ENCODE assay signal across 17 mouse cellular contexts in the genomic region with DNA sequence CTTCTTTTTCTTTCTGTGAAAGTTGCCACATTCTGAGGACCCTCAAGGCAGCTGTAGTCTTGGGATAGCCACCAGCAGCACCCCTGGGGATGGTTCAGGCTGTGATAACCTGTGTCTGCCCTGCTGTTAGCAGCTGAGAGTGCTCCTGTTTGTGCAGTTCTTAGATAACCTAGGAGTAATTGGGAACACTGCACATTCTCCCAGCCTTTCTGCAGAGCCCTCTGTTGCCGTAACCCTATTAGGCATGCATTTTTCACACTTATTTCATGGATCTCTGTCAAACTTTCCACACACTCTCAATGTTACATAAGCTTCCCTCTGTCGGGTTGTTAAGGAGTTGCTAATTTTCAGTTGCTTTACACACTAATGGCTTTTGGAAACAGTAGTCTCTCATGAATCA. TPM values are rescaled to one million over a fixed set of nuclear protein-coding genes. Genes with fewer than 3 reads are reported as not detected.
DNase-seq lines count a peak whose midpoint lies in the region; ATAC-seq and TF ChIP-seq lines count a peak whose summit lies in the region.
"Had no signal": no experiment of that assay in that cellular context is flagged by ENCODE, and none has a peak within 500 bp of the region (broad histone marks: within the 10 kb centered on the region; RNA-seq: fewer than 3 reads in every experiment).

No protein-coding gene starts in this region.

- H3K27ac ChIP-seq in midbrain, embryonic 12.5 days (replicated peaks): no peak overlapping the region
- no peak overlapping the region for H3K27ac ChIP-seq in liver, embryonic 11.5 days (ENCODE audit: low read depth, low read length)
- H3K27ac ChIP-seq: hindbrain, embryonic 10.5 days; lung, embryonic 15.5 days; neural tube, embryonic 13.5 days had no signal

- DNase-seq in heart, adult 11 months: peak; percentile 91
- no peak for DNase-seq in heart, postnatal 25 days (ENCODE audit: low spot score)
- peak; percentile 23 to 82 for DNase-seq in layer of hippocampus, adult 18-20 months (ENCODE audit: low spot score in 2 of 2)
- DNase-seq in layer of hippocampus, postnatal 25 days (ENCODE audit: extremely low spot score in 1 of 2, low spot score in 1 of 2): no peak
- DNase-seq in brain, embryonic 14.5 days (ENCODE audit: low read depth): peak; percentile 75
- DNase-seq in liver, embryonic 11.5 days (ENCODE audit: low spot score): no peak
- DNase-seq in testis, postnatal 14 days (ENCODE audit: low spot score): no peak
- DNase-seq: gastrocnemius, postnatal 25 days; kidney, adult 11 months; right cerebral cortex, adult 18-20 months had no signal

- no peak overlapping the region for H3K9ac ChIP-seq in midbrain, embryonic 12.5 days (replicated peaks)
- no peak overlapping the region for H3K9ac ChIP-seq in liver, embryonic 11.5 days (ENCODE audit: low read depth, low read length)
- H3K9ac ChIP-seq: lung, embryonic 15.5 days; neural tube, embryonic 13.5 days had no signal

- H3K9me3 ChIP-seq in midbrain, embryonic 12.5 days: no peaks in the 10 kb centered on the region
- H3K9me3 ChIP-seq in liver, embryonic 11.5 days (ENCODE audit: control insufficient read depth, low read length): no peaks in the 10 kb centered on the region
- H3K9me3 ChIP-seq: hindbrain, embryonic 10.5 days; lung, embryonic 15.5 days; megakaryocyte, embryonic 14.5 days; neural tube, embryonic 13.5 days had no signal

- no peak for TF ChIP-seq CTCF in brain, embryonic 14.5 days (IDR thresholded peaks at IDR 0.05; ENCODE audit: borderline replicate concordance, extremely low read depth, insufficient read depth, insufficient read length)

- H3K4me2 ChIP-seq in midbrain, embryonic 12.5 days (replicated peaks): no peak overlapping the region
- no peak overlapping the region for H3K4me2 ChIP-seq in liver, embryonic 11.5 days
- H3K4me2 ChIP-seq: lung, embryonic 15.5 days; neural tube, embryonic 13.5 days had no signal

- 41% methylated on average over 2 of the region's 2 CpGs for WGBS in midbrain, embryonic 12.5 days
- 65% methylated on average over 2 of the region's 2 CpGs for WGBS in liver, embryonic 11.5 days

- no peak overlapping the region for H3K4me3 ChIP-seq in midbrain, embryonic 12.5 days
- no peak overlapping the region for H3K4me3 ChIP-seq in liver, embryonic 11.5 days (ENCODE audit: low read depth, low read length)
- H3K4me3 ChIP-seq: hindbrain, embryonic 10.5 days; lung, embryonic 15.5 days; megakaryocyte, embryonic 14.5 days; neural tube, embryonic 13.5 days had no signal

- peak; percentile 63; the same call in 1 of the 2 replicates for ATAC-seq in midbrain, embryonic 12.5 days (ENCODE audit: low FRiP score, low read depth)
- no peak for ATAC-seq in liver, embryonic 11.5 days (replicated peaks; ENCODE audit: low FRiP score)
- ATAC-seq: CD4-positive, CD25-positive, alpha-beta regulatory T cell, adult 4 months had no signal

- H3K4me1 ChIP-seq in midbrain, embryonic 12.5 days: peaks cover 10% of the 10 kb centered on the region
- H3K4me1 ChIP-seq in liver, embryonic 11.5 days (replicated peaks; ENCODE audit: control insufficient read depth, insufficient read depth, low read length): no peaks in the 10 kb centered on the region
- H3K4me1 ChIP-seq: megakaryocyte, embryonic 14.5 days had no signal

- no peaks in the 10 kb centered on the region for H3K36me3 ChIP-seq in midbrain, embryonic 12.5 days
- H3K36me3 ChIP-seq in liver, embryonic 11.5 days (ENCODE audit: control insufficient read depth, insufficient read depth, low read length): no peaks in the 10 kb centered on the region
- H3K36me3 ChIP-seq: hindbrain, embryonic 10.5 days; lung, embryonic 15.5 days; neural tube, embryonic 13.5 days had no signal

- no peaks in the 10 kb centered on the region for H3K27me3 ChIP-seq in midbrain, embryonic 12.5 days
- no peaks in the 10 kb centered on the region for H3K27me3 ChIP-seq in liver, embryonic 11.5 days (replicated peaks; ENCODE audit: control insufficient read depth, insufficient read depth, low read length)
- H3K27me3 ChIP-seq: lung, embryonic 15.5 days; megakaryocyte, embryonic 14.5 days; neural tube, embryonic 13.5 days had no signal

- TF ChIP-seq POLR2A in brain, embryonic 14.5 days (IDR thresholded peaks at IDR 0.05; ENCODE audit: borderline replicate concordance, extremely low read depth, insufficient read depth, insufficient read length, poor library complexity, severe bottlenecking): no peak

- intact Hi-C loops in heart, postnatal 25 days (cut with DNase I): no loop called here

RNA-seq across cellular contexts. Expression of gene Sema5a, which starts 34.0 kb away (rescaled TPM):
- 1 to 10 TPM; 8.6 to 9.6 TPM for total RNA-seq in heart, postnatal 25 days (2021)
- total RNA-seq in layer of hippocampus, adult 18-20 months (2021): 10 to 100 TPM; 74.6 to 77.7 TPM
- 100 to 1,000 TPM in 1 of 2 experiments, 10 to 100 TPM in 1; 83.3 to 107 TPM for total RNA-seq in layer of hippocampus, postnatal 25 days (2021)
- polyA plus RNA-seq in brain, embryonic 14.5 days (2012; rRNA removed): 12.5 and 14.0 TPM in 2 replicates
- polyA plus RNA-seq in midbrain, embryonic 12.5 days (2016; fragmentation: Nextera tagmentation; extraction: Ambion mirVana): 6.8 and 7.0 TPM in 2 replicates
- polyA plus RNA-seq in liver, embryonic 11.5 days (2014; fragmentation: Nextera tagmentation; extraction: Ambion mirVana): 4.3 and 4.4 TPM in 2 replicates
- total RNA-seq: common myeloid progenitor, adult 5-6 weeks had no signal

Comparison
In these comparisons a context has a peak if more than half of its experiments do, and no peak if none do; other contexts are left out.
1. DNase-seq: peak in heart, adult 11 months (single experiment), layer of hippocampus, adult 18-20 months (2 of 2) and brain, embryonic 14.5 days (single experiment); none in heart, postnatal 25 days (single experiment), layer of hippocampus, postnatal 25 days (0 of 2), liver, embryonic 11.5 days (single experiment) and testis, postnatal 14 days (single experiment).
2. RNA of gene Sema5a, which starts 34.0 kb away (total RNA-seq): 83.3 to 107 TPM in layer of hippocampus, postnatal 25 days and 74.6 to 77.7 TPM in layer of hippocampus, adult 18-20 months; 8.6 to 9.6 TPM in heart, postnatal 25 days; every median in the first group is over 4 times any median in the second.